Comparison of ENCODE assay signal across 12 mouse cellular contexts in genomic region chr6:39007223-39007622, GRCm38 (mm10).
DNase-seq lines count a peak whose midpoint lies in the region; ATAC-seq lines count a peak whose summit lies in the region.
"Had no signal": no experiment of that assay in that cellular context is flagged by ENCODE, and none has a peak within 500 bp of the region (broad histone marks: within the 10 kb centered on the region; RNA-seq: fewer than 3 reads in every experiment).

No protein-coding gene starts in this region.

- H3K27ac ChIP-seq in heart, embryonic 11.5 days (ENCODE audit: low read depth, low read length): no peak overlapping the region

- no peak overlapping the region for H3K4me2 ChIP-seq in heart, embryonic 11.5 days
- H3K4me2 ChIP-seq: hindbrain, embryonic 14.5 days had no signal

- H3K9ac ChIP-seq in heart, embryonic 11.5 days (ENCODE audit: low read depth, low read length): no peak overlapping the region
- H3K9ac ChIP-seq: hindbrain, embryonic 14.5 days had no signal

- H3K4me3 ChIP-seq in heart, embryonic 11.5 days (ENCODE audit: low read depth, low read length): no peak overlapping the region

- no peaks in the 10 kb centered on the region for H3K9me3 ChIP-seq in heart, embryonic 11.5 days (replicated peaks; ENCODE audit: control insufficient read depth, low read length)

- 61% methylated on average over 5 of the region's 5 CpGs for WGBS in heart, embryonic 11.5 days (ENCODE audit: insufficient replicate concordance)

- ATAC-seq in heart, embryonic 11.5 days (replicated peaks; ENCODE audit: insufficient number of reproducible peaks, low FRiP score, low TSS enrichment): no peak

- no peaks in the 10 kb centered on the region for H3K27me3 ChIP-seq in heart, embryonic 11.5 days (ENCODE audit: control insufficient read depth, insufficient read depth, low read length)

- H3K4me1 ChIP-seq in heart, embryonic 11.5 days (ENCODE audit: control insufficient read depth, insufficient read depth, low read length): 0 out of 2 replicates have a peak, but pooled peaks cover 3% of the 10 kb centered on the region

- no peaks in the 10 kb centered on the region for H3K36me3 ChIP-seq in heart, embryonic 11.5 days (ENCODE audit: control insufficient read depth, insufficient read depth, low read length)

- peak; percentile 27 for DNase-seq in kidney, adult 9 months
- no peak for DNase-seq in kidney, postnatal 25 days
- DNase-seq in B cell, adult 2 months: peak; percentile 78 to 80
- DNase-seq in kidney, postnatal 10 days: peak; percentile 34
- DNase-seq in monocyte, adult 2 months (ENCODE audit: low read depth in 1 of 2, low spot score in 2 of 2): peak; percentile 41 to 54
- no peak for DNase-seq in cerebellum, postnatal 4 days (ENCODE audit: low spot score in 2 of 2)
- no peak for DNase-seq in cerebellum, postnatal 14 days
- DNase-seq: cerebellum, adult 18-20 months; gastrocnemius, postnatal 14 days; right cerebral cortex, adult 18-20 months had no signal

Comparison
In these comparisons a context has a peak if more than half of its experiments do, and no peak if none do; other contexts are left out.
1. DNase-seq: peak in kidney, adult 9 months (single experiment), B cell, adult 2 months (2 of 2), kidney, postnatal 10 days (single experiment) and monocyte, adult 2 months (2 of 2); none in kidney, postnatal 25 days (0 of 2), cerebellum, postnatal 4 days (0 of 2) and cerebellum, postnatal 14 days (0 of 2).